Mouse (Mus musculus) monocyte, adult 2 months (primary cell): Measurements from ENCODE around the gene Phc2.
"Not testable (repeated sequence)": the region's sequence is repeated elsewhere in the genome, so short reads cannot be mapped to it uniquely, and the experiment has no call there.

ENCODE experiments used
- DNase-seq, 2 experiments: peaks; one replicate each; pipeline ENCODE4 v3.0.0; 2022; ENCODE audit warnings: low spot score in 2 of 2, low read depth in 1 of 2

Gene Phc2

GRCm38 (mm10) chr4:128654505-128655381 is at the start of gene Phc2:
Phc2 (plus strand) TSS chr4:128654702.
- DNase-seq, result peak; percentile 41 to 82

GRCm38 (mm10) chr4:128606586-128606985 is 47.9 kb upstream of the Phc2 start:
- no peak for DNase-seq

GRCm38 (mm10) chr4:128607661-128608060 is 46.8 kb upstream of the Phc2 start:
- DNase-seq, result no peak

GRCm38 (mm10) chr4:128609276-128609924 is 45.1 kb upstream of the Phc2 start:
- no peak for DNase-seq

- DNase-seq, result peak; percentile 87
Measured at GRCm38 (mm10) chr4:128609925-128610402, 44.5 kb upstream of the Phc2 start, which contains the start of gene Zscan20. Zscan20 (minus strand) TSS chr4:128610098.

- no peak for DNase-seq
Measured at GRCm38 (mm10) chr4:128610706-128611105, 43.8 kb upstream of the Phc2 start.

- DNase-seq, result not testable (repeated sequence)
Measured at GRCm38 (mm10) chr4:128611726-128612125, 42.8 kb upstream of the Phc2 start.

GRCm38 (mm10) chr4:128613326-128613725 is 41.2 kb upstream of the Phc2 start:
- no peak for DNase-seq

- no peak for DNase-seq
Measured at GRCm38 (mm10) chr4:128615761-128616160, 38.7 kb upstream of the Phc2 start.

GRCm38 (mm10) chr4:128617363-128618120 is 37.0 kb upstream of the Phc2 start:
- DNase-seq, result no peak

- no peak for DNase-seq
Measured at GRCm38 (mm10) chr4:128618246-128618911, 36.1 kb upstream of the Phc2 start, which contains the start of gene Tlr12. Tlr12 (minus strand) TSS chr4:128618619.

GRCm38 (mm10) chr4:128618963-128619362 is 35.5 kb upstream of the Phc2 start:
- DNase-seq, result no peak

- DNase-seq, result no peak
Measured at GRCm38 (mm10) chr4:128620572-128620971, 33.9 kb upstream of the Phc2 start.

- no peak for DNase-seq
Measured at GRCm38 (mm10) chr4:128621109-128621508, 33.4 kb upstream of the Phc2 start.

GRCm38 (mm10) chr4:128635451-128635850 is 19.1 kb upstream of the Phc2 start:
- DNase-seq, result no peak

- DNase-seq, result no peak
Measured at GRCm38 (mm10) chr4:128635894-128636585, 18.5 kb upstream of the Phc2 start.

GRCm38 (mm10) chr4:128637250-128637649 is 17.3 kb upstream of the Phc2 start:
- DNase-seq, result no peak

GRCm38 (mm10) chr4:128638265-128638923 is 16.1 kb upstream of the Phc2 start:
- DNase-seq, result no peak
